In genomic region chr4:119232410-119233255, GRCm38 (mm10) we compare ENCODE assay signal across 8 mouse cellular contexts. TPM values are rescaled to one million over a fixed set of nuclear protein-coding genes. Genes with fewer than 3 reads are reported as not detected.
DNase-seq lines count a peak whose midpoint lies in the region; ATAC-seq lines count a peak whose summit lies in the region.

Gene AU022252, minus strand, starts transcription at chr4:119232712.
Gene P3h1, plus strand, starts transcription at chr4:119232915.

- H3K4me2 ChIP-seq in hindbrain, embryonic 15.5 days, result peak within 1 kb of the TSS; percentile 86

- H3K27me3 ChIP-seq in hindbrain, embryonic 15.5 days, result no peaks in the 10 kb centered on the region

- no peaks in the 10 kb centered on the region for H3K9me3 ChIP-seq in hindbrain, embryonic 15.5 days

- DNase-seq in T-cell, adult 2 months (ENCODE audit: low spot score), result peak; percentile 99
- DNase-seq in cerebellum, postnatal 36 days, result peak; percentile 98 to 100
- peak; percentile 99 for DNase-seq in frontal cortex, postnatal 36 days (ENCODE audit: low spot score in 2 of 2)
- DNase-seq in left cerebral cortex, adult 11 months (ENCODE audit: low spot score), result peak; percentile 99
- peak; percentile 99 for DNase-seq in lung, postnatal 4 days
- peak; percentile 100 for DNase-seq in retina, postnatal 7 days (ENCODE audit: low read depth, low spot score)
- DNase-seq in urinary bladder, adult 2 months (ENCODE audit: low spot score), result peak; percentile 93

- peak; percentile 97 for ATAC-seq in hindbrain, embryonic 15.5 days (ENCODE audit: low FRiP score, low read depth)

- H3K27ac ChIP-seq in hindbrain, embryonic 15.5 days (replicated peaks), result peak within 1 kb of the TSS; percentile 78

- WGBS in hindbrain, embryonic 15.5 days, result under 1% methylated on average over 70 of the region's 71 CpGs

- peaks cover 28% of the 10 kb centered on the region for H3K36me3 ChIP-seq in hindbrain, embryonic 15.5 days

- H3K4me3 ChIP-seq in hindbrain, embryonic 15.5 days, result peak within 1 kb of the TSS; percentile 95

- H3K9ac ChIP-seq in hindbrain, embryonic 15.5 days, result peak within 1 kb of the TSS; percentile 75

- H3K4me1 ChIP-seq in hindbrain, embryonic 15.5 days (replicated peaks), result peaks cover 27% of the 10 kb centered on the region

RNA-seq across cellular contexts. Expression of gene AU022252, which starts in this region (rescaled TPM):
- 28.7 and 29.4 TPM in 2 replicates for polyA plus RNA-seq in hindbrain, embryonic 15.5 days (2015; fragmentation: Nextera tagmentation; extraction: Ambion mirVana)
- polyA plus RNA-seq in urinary bladder, adult 2 months (2012; rRNA removed), result 8.8 TPM in 2 replicates

RNA-seq across cellular contexts. Expression of gene P3h1, which starts in this region (rescaled TPM):
- 11.6 and 12.0 TPM in 2 replicates for polyA plus RNA-seq in hindbrain, embryonic 15.5 days (2015; fragmentation: Nextera tagmentation; extraction: Ambion mirVana)
- 30.1 and 30.6 TPM in 2 replicates for polyA plus RNA-seq in urinary bladder, adult 2 months (2012; rRNA removed)

Comparison
In these comparisons a context has a peak if more than half of its experiments do, and no peak if none do; other contexts are left out.
1. Peak in every context shown above with its lines: DNase-seq, ATAC-seq, H3K4me3 ChIP-seq and H3K27ac ChIP-seq.